In the genomic region with DNA sequence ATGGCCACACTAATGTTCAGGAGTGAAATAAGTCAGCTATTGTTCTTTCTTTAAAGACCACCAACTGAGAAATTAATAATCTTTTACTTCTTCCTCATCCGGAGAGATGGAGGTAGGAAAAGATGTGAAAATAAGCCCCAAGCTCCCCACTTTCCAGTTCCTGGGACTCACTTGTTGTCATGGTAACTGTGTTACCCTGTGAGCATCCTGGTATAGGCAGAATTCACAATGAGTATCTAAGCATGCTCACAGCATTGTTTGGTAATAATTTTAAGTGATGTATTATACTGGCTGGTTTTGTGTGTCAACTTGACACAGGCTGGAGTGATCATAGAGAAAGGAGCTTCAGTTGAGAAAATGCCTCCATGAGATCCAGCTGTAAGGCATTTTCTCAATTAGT, we compare ENCODE assay signal across 23 mouse cellular contexts. TPM values are rescaled to one million over a fixed set of nuclear protein-coding genes. Genes with fewer than 3 reads are reported as not detected.
A peak's percentile ranks its signal among the peaks of the same experiment; 100 is the strongest.
DNase-seq lines count a peak whose midpoint lies in the region; ATAC-seq and TF ChIP-seq lines count a peak whose summit lies in the region.
"Had no signal": no experiment of that assay in that cellular context is flagged by ENCODE, and none has a peak within 500 bp of the region (broad histone marks: within the 10 kb centered on the region; RNA-seq: fewer than 3 reads in every experiment).

No protein-coding gene starts in this region.

- no peak overlapping the region for H3K4me2 ChIP-seq in hindbrain, embryonic 14.5 days (replicated peaks)
- no peak overlapping the region for H3K4me2 ChIP-seq in hindbrain, embryonic 12.5 days (replicated peaks)
- H3K4me2 ChIP-seq in midbrain, embryonic 16.5 days (ENCODE audit: low read length): no peak overlapping the region
- H3K4me2 ChIP-seq in midbrain, embryonic 13.5 days (replicated peaks): no peak overlapping the region
- no peak overlapping the region for H3K4me2 ChIP-seq in midbrain, postnatal 0 days (ENCODE audit: low read depth, low read length, poor library complexity, severe bottlenecking)
- H3K4me2 ChIP-seq: forebrain, embryonic 15.5 days; heart, embryonic 12.5 days had no signal

- no peak overlapping the region for H3K4me3 ChIP-seq in hindbrain, embryonic 14.5 days (replicated peaks; ENCODE audit: low read length)
- H3K4me3 ChIP-seq in hindbrain, embryonic 12.5 days: no peak overlapping the region
- no peak overlapping the region for H3K4me3 ChIP-seq in midbrain, embryonic 16.5 days (ENCODE audit: low read depth, low read length)
- no peak overlapping the region for H3K4me3 ChIP-seq in midbrain, embryonic 13.5 days (replicated peaks)
- no peak overlapping the region for H3K4me3 ChIP-seq in midbrain, postnatal 0 days (ENCODE audit: low read depth, low read length)
- no peak overlapping the region for H3K4me3 ChIP-seq in kidney, adult 2 months (ENCODE audit: insufficient read depth, low read depth, low read length)
- H3K4me3 ChIP-seq: embryonic facial prominence, embryonic 10.5 days; forebrain, embryonic 15.5 days; heart, embryonic 12.5 days; hindbrain, embryonic 10.5 days had no signal

- peak; percentile 57; the same call in 1 of the 2 replicates for ATAC-seq in hindbrain, embryonic 14.5 days (ENCODE audit: low FRiP score)
- ATAC-seq in hindbrain, embryonic 12.5 days (ENCODE audit: low FRiP score): no peak
- peak; percentile 58; the same call in 1 of the 2 replicates for ATAC-seq in midbrain, embryonic 16.5 days
- no peak for ATAC-seq in midbrain, embryonic 13.5 days
- ATAC-seq in midbrain, postnatal 0 days (ENCODE audit: low FRiP score): no peak
- ATAC-seq: activated CD4-positive, CD25-positive, alpha-beta regulatory T cell, adult 4 months; forebrain, embryonic 15.5 days; Patski had no signal

- H3K9ac ChIP-seq in hindbrain, embryonic 14.5 days: no peak overlapping the region
- no peak overlapping the region for H3K9ac ChIP-seq in hindbrain, embryonic 12.5 days
- no peak overlapping the region for H3K9ac ChIP-seq in midbrain, embryonic 16.5 days (ENCODE audit: low read depth, low read length)
- H3K9ac ChIP-seq in midbrain, embryonic 13.5 days (replicated peaks): no peak overlapping the region
- H3K9ac ChIP-seq in midbrain, postnatal 0 days (replicated peaks; ENCODE audit: low read length, poor library complexity, severe bottlenecking): no peak overlapping the region
- H3K9ac ChIP-seq: forebrain, embryonic 15.5 days; heart, embryonic 12.5 days had no signal

- no peak for TF ChIP-seq POLR2A in kidney, adult 2 months (IDR thresholded peaks at IDR 0.05; ENCODE audit: low read depth, low read length)

- no peaks in the 10 kb centered on the region for H3K27me3 ChIP-seq in hindbrain, embryonic 14.5 days (ENCODE audit: control insufficient read depth, insufficient read depth, low read length)
- H3K27me3 ChIP-seq in hindbrain, embryonic 12.5 days: no peaks in the 10 kb centered on the region
- no peaks in the 10 kb centered on the region for H3K27me3 ChIP-seq in midbrain, embryonic 16.5 days (ENCODE audit: control insufficient read depth, insufficient read depth, low read depth, low read length)
- no peaks in the 10 kb centered on the region for H3K27me3 ChIP-seq in midbrain, embryonic 13.5 days
- H3K27me3 ChIP-seq in midbrain, postnatal 0 days (ENCODE audit: insufficient read depth, low read length): no peaks in the 10 kb centered on the region
- no peaks in the 10 kb centered on the region for H3K27me3 ChIP-seq in kidney, adult 2 months (replicated peaks; ENCODE audit: control insufficient read depth, insufficient read depth, low read length)
- H3K27me3 ChIP-seq: CH12.LX; forebrain, embryonic 15.5 days; heart, embryonic 12.5 days; Patski had no signal

- TF ChIP-seq CTCF in midbrain, postnatal 0 days (IDR thresholded peaks at IDR 0.05): no peak
- TF ChIP-seq CTCF in kidney, adult 2 months (conservative IDR thresholded peaks at IDR 0.05; ENCODE audit: insufficient read depth, insufficient read length, low read depth, low read length): no peak

- 24% methylated on average over 1 of the region's 1 CpGs for WGBS in hindbrain, embryonic 14.5 days
- WGBS in hindbrain, embryonic 12.5 days: 53% methylated on average over 1 of the region's 1 CpGs
- WGBS in midbrain, embryonic 16.5 days: 4% methylated on average over 1 of the region's 1 CpGs
- WGBS in midbrain, embryonic 13.5 days: 22% methylated on average over 1 of the region's 1 CpGs
- WGBS in midbrain, postnatal 0 days: 7% methylated on average over 1 of the region's 1 CpGs
- 73% methylated on average over 1 of the region's 1 CpGs for WGBS in kidney, adult 2 months

- H3K36me3 ChIP-seq in hindbrain, embryonic 14.5 days (replicated peaks; ENCODE audit: control insufficient read depth, insufficient read depth): no peaks in the 10 kb centered on the region
- H3K36me3 ChIP-seq in hindbrain, embryonic 12.5 days: no peaks in the 10 kb centered on the region
- no peaks in the 10 kb centered on the region for H3K36me3 ChIP-seq in midbrain, embryonic 16.5 days (ENCODE audit: control insufficient read depth, insufficient read depth, low read length)
- no peaks in the 10 kb centered on the region for H3K36me3 ChIP-seq in midbrain, embryonic 13.5 days
- no peaks in the 10 kb centered on the region for H3K36me3 ChIP-seq in midbrain, postnatal 0 days (ENCODE audit: insufficient read depth, low read length)
- H3K36me3 ChIP-seq in kidney, adult 2 months (ENCODE audit: control insufficient read depth, insufficient read depth, low read length): no peaks in the 10 kb centered on the region
- H3K36me3 ChIP-seq: embryonic facial prominence, embryonic 10.5 days; forebrain, embryonic 15.5 days; heart, embryonic 12.5 days; hindbrain, embryonic 10.5 days had no signal

- peak; percentile 46 for DNase-seq in hindbrain, embryonic 14.5 days (ENCODE audit: low spot score)
- DNase-seq in midbrain, postnatal 0 days (ENCODE audit: low spot score): peak; percentile 25
- DNase-seq in kidney, adult 2 months: no peak
- DNase-seq: adrenal gland, postnatal 14 days; cerebellum, adult 2 months; cerebellum, postnatal 10 days; gastrocnemius, postnatal 14 days had no signal

- no peaks in the 10 kb centered on the region for H3K4me1 ChIP-seq in hindbrain, embryonic 14.5 days (replicated peaks; ENCODE audit: control insufficient read depth, insufficient read depth, low read length)
- H3K4me1 ChIP-seq in hindbrain, embryonic 12.5 days: no peaks in the 10 kb centered on the region
- no peaks in the 10 kb centered on the region for H3K4me1 ChIP-seq in midbrain, embryonic 16.5 days (ENCODE audit: control insufficient read depth, insufficient read depth, low read length)
- no peaks in the 10 kb centered on the region for H3K4me1 ChIP-seq in midbrain, embryonic 13.5 days (replicated peaks)
- H3K4me1 ChIP-seq in midbrain, postnatal 0 days (ENCODE audit: insufficient read depth, low read length): no peaks in the 10 kb centered on the region
- no peaks in the 10 kb centered on the region for H3K4me1 ChIP-seq in kidney, adult 2 months (ENCODE audit: control insufficient read depth, insufficient read depth, low read length)
- H3K4me1 ChIP-seq: embryonic facial prominence, embryonic 10.5 days; forebrain, embryonic 15.5 days; heart, embryonic 12.5 days; hindbrain, embryonic 10.5 days had no signal

- H3K9me3 ChIP-seq in hindbrain, embryonic 14.5 days (ENCODE audit: control insufficient read depth, low read length): no peaks in the 10 kb centered on the region
- H3K9me3 ChIP-seq in hindbrain, embryonic 12.5 days (replicated peaks): no peaks in the 10 kb centered on the region
- no peaks in the 10 kb centered on the region for H3K9me3 ChIP-seq in midbrain, embryonic 16.5 days (replicated peaks; ENCODE audit: control insufficient read depth, low read length, poor library complexity, severe bottlenecking)
- no peaks in the 10 kb centered on the region for H3K9me3 ChIP-seq in midbrain, embryonic 13.5 days
- no peaks in the 10 kb centered on the region for H3K9me3 ChIP-seq in midbrain, postnatal 0 days (ENCODE audit: low read length)
- H3K9me3 ChIP-seq: embryonic facial prominence, embryonic 10.5 days; forebrain, embryonic 15.5 days; hindbrain, embryonic 10.5 days had no signal

- H3K27ac ChIP-seq in hindbrain, embryonic 14.5 days: peak overlapping the region; percentile 43; the same call in 1 of the 2 replicates
- H3K27ac ChIP-seq in hindbrain, embryonic 12.5 days: no peak overlapping the region
- H3K27ac ChIP-seq in midbrain, embryonic 16.5 days (ENCODE audit: low read length): no peak overlapping the region
- no peak overlapping the region for H3K27ac ChIP-seq in midbrain, embryonic 13.5 days
- H3K27ac ChIP-seq in midbrain, postnatal 0 days (ENCODE audit: low read depth, low read length): no peak overlapping the region
- H3K27ac ChIP-seq in kidney, adult 2 months (ENCODE audit: insufficient read depth, low read depth, low read length): no peak overlapping the region
- H3K27ac ChIP-seq: embryonic facial prominence, embryonic 10.5 days; forebrain, embryonic 15.5 days; hindbrain, embryonic 10.5 days had no signal

RNA-seq across cellular contexts. Expression of a gene that starts 55.4 kb away (rescaled TPM):
- polyA plus RNA-seq in hindbrain, embryonic 14.5 days (2014; fragmentation: Nextera tagmentation; extraction: Ambion mirVana): not detected in 2 replicates
- not detected in 2 replicates for polyA plus RNA-seq in hindbrain, embryonic 12.5 days (2016; fragmentation: Nextera tagmentation; extraction: Ambion mirVana)
- not detected in 2 replicates for polyA plus RNA-seq in midbrain, embryonic 16.5 days (2015; fragmentation: Nextera tagmentation; extraction: Ambion mirVana)
- not detected in 2 replicates for polyA plus RNA-seq in midbrain, embryonic 13.5 days (2015; fragmentation: Nextera tagmentation; extraction: Ambion mirVana)
- total RNA-seq in midbrain, postnatal 0 days (2014; rRNA removed): not detected in 2 replicates
- polyA plus RNA-seq in midbrain, postnatal 0 days (2015; fragmentation: Nextera tagmentation; extraction: Ambion mirVana): not detected in 2 replicates
- not detected in 2 replicates for polyA plus RNA-seq in kidney, adult 2 months (2012; rRNA removed)
- total RNA-seq: adrenal gland, adult 18-20 months; adrenal gland, postnatal 14 days; CH12.LX; gastrocnemius, adult 18-20 months; gastrocnemius, postnatal 14 days; heart, adult 8-10 months; heart, postnatal 25 days had no signal
- polyA plus RNA-seq: activated CD4-positive, CD25-positive, alpha-beta regulatory T cell, adult 4 months; cerebellum, adult 2 months; embryonic facial prominence, embryonic 10.5 days; embryonic facial prominence, embryonic 14.5 days; forebrain, embryonic 15.5 days; heart, embryonic 12.5 days; heart, embryonic 16.5 days; hindbrain, embryonic 10.5 days; Patski had no signal

Comparison
In these comparisons a context has a peak if more than half of its experiments do, and no peak if none do; other contexts are left out.
1. ATAC-seq: peak in hindbrain, embryonic 14.5 days (single experiment) and midbrain, embryonic 16.5 days (single experiment); none in hindbrain, embryonic 12.5 days (single experiment), midbrain, embryonic 13.5 days (single experiment) and midbrain, postnatal 0 days (single experiment).